Mouse (Mus musculus) lung, postnatal 10 days (tissue): ENCODE data around the gene Tmf1.

ENCODE experiments used
- DNase-seq: peaks from one replicate; pipeline ENCODE4 v3.0.0; 2021

Gene Tmf1

GRCm38 (mm10) chr6:97202477-97202876, 23.6 kb upstream of the Tmf1 start:
- DNase-seq = no peak

- DNase-seq = no peak
These were observed 21.5 kb upstream of the Tmf1 start for GRCm38 (mm10) chr6:97200437-97200836.

DNA sequence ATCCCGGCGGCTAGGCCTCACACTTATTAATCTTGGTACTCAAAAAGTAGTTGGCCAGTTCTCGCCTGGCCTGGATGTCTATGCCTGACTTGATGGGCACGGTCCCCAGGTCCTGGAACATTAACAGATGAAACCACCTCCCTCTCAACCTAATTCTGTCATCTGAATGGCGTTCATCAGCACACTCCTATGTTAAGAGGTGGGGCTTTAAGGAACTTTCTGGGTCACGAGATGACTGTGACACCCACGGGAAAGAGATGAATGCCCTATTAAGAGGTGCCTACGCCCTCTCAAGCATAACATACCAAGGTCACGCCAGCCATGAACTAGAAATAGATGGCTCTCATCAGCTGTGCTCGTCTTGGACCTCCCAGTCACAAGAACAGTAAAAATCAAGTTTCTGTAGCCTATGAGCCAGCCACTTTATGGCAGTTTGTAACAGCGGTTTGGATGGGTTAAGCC, 476 bp upstream of the Tmf1 start:
- DNase-seq = no peak

- peak; percentile 23 for DNase-seq
These were observed 3.2 kb downstream of the Tmf1 start for GRCm38 (mm10) chr6:97175716-97176115.

GRCm38 (mm10) chr6:97150156-97150555, 28.8 kb downstream of the Tmf1 start:
- no peak for DNase-seq

DNA sequence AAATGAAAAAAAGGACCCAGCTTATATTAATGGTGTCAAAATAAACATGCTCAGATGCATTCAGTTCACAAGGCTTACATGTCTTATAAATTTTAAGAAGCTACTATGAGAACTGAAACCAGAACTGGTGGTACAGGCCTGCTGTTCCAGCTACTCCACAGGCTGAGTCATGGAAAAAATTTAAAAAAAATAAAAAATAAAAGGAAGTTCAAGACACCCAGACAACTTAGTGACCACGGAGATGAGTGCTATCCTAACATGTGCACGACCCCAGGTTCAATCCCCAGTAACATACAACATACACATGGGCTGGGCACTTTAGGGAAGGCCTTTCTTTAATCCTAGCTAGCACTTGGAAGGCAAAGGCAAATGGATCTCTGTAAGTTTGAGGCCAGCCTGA, 29.2 kb downstream of the Tmf1 start:
- DNase-seq = no peak

DNA sequence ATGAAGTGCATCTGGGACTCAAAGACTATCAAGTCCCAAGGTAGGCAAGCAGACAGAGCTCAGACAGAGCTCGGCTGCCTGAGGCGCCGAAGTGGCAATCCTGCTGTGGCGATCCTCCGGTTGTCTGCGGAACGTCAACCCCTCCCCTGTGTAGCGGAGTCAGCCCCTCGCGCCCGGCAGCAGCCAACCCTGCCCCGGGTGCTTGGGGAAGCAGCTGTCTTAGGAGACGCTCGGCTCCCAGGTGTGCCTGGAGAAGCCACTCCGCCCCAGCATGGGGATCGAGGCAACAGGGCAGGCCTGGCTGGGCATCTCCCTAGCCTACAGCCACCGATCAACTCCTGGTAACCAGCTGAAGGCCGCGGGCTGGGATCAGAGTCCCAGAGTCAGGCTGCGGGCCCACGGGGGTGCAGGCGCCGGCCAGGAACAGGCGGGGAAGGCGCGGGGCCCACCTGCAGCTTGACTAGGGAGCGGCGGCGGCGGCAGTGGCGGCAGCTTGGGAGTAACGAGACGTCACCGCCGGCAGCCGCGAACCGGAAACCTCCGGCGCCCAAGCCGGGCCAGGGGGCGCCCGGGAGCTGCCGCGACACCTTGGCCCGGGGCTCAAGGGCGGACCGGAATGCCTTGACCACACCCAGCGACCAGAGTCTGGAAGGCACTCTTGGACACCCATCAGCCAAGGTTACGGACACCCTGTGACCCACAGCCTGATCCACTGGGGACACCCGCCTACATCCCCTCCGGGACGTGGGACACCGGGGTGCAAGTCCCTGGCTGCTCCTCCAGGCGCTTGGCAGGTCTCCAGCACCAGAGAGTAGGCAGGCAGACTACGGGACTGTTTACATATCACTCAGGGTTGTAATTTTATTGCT, 30.3 kb downstream of the Tmf1 start, which contains the start of gene Eogt:
Gene Eogt, minus strand, starts transcription at position 800 of the 869 bp plus-strand sequence.
- peak; percentile 89 for DNase-seq

GRCm38 (mm10) chr6:97147755-97148382, 31.1 kb downstream of the Tmf1 start:
- DNase-seq = peak; percentile 80

GRCm38 (mm10) chr6:97145156-97145555, 33.8 kb downstream of the Tmf1 start:
- DNase-seq = peak; percentile 65

DNA sequence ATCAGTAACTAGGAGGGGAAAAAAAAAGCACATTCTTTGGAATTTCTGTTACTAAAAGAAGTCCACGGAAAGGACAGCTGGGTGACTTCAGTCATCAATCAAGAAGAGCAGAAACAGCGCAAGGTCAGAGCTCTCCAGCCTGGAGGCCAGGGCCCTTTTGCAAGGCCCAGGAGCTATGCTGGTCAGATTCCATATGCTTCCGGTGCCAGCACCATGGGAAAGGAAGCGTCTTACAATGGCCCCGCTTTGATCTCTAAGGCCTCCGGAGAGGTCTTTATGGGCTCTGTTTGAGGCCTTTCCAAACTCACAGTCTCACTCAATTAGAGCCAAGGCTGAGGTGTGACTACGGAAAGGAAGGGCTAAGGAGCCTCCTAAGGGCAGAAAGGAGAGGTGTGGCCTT, 34.6 kb downstream of the Tmf1 start:
- peak; percentile 80 for DNase-seq

DNA sequence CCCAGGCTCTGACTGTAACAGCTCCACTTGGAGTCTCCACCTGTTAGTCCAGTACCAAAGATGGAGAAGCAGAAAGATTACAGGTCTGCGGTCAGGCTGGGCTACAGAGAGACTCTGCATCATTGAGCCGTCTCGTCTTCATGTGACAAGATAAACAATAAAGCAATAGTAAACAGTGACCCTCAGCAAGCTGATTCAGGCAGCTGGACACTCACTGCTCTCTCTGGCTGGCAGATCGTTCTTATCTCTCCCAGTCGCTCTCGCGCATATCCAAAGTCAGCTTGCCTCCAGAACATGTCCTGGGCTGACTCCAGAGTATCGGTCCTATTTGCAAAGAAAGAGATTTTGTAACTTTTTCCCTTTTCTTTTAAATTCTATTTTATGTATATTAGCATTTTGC, 36.3 kb downstream of the Tmf1 start:
- DNase-seq = peak; percentile 29

DNA sequence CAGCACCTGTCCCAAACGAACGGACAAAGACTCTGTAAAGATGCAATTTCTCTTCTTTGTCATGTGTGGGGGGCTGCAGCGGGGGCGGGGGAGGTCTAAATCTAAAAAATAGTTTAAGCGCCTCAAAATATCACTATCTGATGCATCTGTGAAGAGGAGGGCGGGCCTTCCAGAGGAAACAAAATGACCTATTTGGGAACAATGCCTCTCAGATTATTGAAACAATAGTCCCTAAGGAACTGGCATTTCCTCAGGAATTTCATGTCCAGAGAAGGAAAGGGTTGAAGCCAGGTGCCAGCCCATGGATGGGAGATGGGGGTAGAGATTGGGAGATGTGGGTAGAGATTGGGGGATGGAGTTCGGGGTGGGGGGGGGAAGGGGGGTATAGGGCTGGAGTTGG, 37.1 kb downstream of the Tmf1 start:
- peak; percentile 25 for DNase-seq

DNA sequence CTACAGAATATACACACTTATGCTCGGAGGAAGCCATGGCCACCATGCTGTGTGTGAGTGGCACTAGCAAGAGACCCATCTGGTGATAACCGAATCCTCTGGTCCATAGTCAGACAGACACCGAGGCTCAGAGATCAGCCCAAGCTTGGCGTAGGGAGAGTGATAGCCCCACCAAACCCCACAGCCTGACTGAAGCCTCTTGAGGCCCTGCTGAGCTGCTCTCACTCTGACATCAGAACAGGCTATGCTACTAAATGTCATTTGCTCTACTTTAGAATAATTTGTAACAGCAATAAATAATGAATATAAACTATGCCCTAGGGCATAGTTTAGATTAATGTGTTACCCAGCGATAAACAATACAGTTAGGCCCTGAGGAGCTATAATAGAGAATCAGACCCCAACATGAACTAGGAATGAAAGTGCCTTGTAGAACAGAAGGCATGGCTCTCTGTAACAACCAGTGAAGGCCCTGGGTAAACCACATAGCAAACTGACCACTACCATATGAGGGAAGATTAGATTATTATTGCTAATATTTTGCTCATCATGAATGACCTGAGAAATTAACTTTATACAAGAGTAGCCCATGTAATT, 46.1 kb downstream of the Tmf1 start:
- no peak for DNase-seq

GRCm38 (mm10) chr6:97131808-97132207, 47.1 kb downstream of the Tmf1 start:
- DNase-seq = no peak

DNA sequence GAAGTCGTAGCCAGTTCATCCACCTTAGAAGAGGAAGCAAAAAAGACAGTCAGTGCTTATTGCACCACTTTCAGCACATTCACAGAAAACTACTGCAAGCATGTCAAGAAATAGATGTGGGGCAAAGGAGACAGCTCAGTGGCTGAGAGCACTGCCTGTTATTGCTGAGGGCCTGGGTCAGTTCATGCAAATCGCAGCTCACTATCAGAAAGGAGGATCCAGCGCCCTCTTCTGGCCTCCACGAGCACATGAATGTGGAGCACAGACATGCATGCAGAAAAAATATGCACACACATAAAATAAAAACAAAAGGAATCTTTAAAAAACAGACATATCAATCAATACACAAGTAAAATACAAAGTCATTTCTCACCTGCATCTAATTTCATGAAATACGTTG, 47.9 kb downstream of the Tmf1 start:
- no peak for DNase-seq

DNA sequence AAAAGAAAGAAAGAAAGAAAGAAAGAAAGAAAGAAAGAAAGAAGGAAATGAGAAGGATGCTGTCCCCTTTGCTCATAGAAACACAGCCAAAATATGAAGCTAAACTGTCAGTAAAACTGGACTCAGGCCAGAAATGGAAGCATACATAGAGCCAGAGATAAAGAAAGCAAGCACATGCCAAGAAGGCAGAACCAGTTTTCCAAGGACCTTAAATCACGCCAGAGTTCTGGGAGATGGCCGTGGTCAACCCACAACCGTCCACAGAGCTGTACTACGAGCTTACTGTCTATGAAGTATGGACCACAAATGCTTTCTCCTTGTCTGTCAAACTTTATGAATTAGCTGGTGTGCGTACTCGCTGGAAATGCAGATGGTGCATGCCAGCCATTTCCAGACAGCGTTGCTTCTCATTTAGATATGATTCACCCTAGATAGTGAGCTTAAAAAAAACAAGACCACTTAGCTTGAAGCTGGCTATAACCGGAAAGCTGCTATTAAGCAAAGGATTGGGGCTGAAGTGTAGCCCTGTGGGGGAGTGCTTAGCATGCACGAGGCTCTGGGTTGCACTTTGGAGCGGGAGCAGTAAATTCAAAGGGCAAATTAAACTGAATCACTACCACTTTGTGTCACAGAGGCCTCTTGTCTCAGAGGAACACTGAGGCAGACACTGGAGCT, 54.4 kb downstream of the Tmf1 start:
- peak; percentile 9 for DNase-seq

GRCm38 (mm10) chr6:97120922-97121321, 58.0 kb downstream of the Tmf1 start:
- no peak for DNase-seq

- no peak for DNase-seq
These were observed 60.6 kb downstream of the Tmf1 start for GRCm38 (mm10) chr6:97118327-97118726.

DNA sequence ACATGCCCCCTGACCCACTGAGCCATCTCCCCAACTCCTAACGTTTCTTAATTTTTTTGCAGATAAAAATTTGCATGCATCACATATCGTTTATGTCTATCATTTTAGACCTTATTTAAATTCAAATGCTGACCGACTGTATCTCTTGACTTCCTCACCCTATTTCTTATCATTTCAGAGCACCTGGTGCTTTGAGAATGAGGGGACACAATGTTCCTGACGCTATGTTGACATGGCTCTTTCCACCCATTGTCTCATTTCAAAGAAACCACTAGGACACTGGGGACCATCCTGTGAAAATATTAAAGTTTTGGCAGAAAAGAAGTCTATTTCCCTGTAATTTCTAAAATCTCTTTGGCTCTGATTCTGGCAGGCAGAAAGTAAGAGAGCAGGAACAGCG, 62.0 kb downstream of the Tmf1 start:
- no peak for DNase-seq

GRCm38 (mm10) chr6:97114821-97115220, 64.1 kb downstream of the Tmf1 start:
- no peak for DNase-seq

- DNase-seq = no peak
These were observed 66.7 kb downstream of the Tmf1 start for GRCm38 (mm10) chr6:97112177-97112576.

- DNase-seq = peak; percentile 68
These were observed 72.1 kb downstream of the Tmf1 start for GRCm38 (mm10) chr6:97106777-97107176.

DNA sequence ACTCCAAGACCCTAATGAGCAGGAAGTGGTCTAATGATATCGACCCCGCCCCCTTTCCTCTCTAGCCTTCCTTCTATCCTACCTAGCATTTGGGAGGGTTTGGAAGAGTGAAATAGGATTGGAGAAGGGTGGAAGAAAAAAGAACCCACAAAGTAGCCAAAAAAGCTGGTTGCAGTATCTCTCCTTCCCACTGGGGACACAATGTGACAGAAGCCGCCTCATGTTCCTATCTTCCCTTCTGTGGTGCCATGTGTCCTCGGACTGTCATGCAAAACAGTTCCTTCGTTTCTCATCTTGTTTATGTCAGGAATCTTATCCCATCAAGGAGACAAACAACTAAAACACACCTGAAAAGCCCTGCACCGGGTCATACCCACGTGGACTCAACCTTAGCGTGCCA, 72.8 kb downstream of the Tmf1 start:
- DNase-seq = no peak
